Mouse (Mus musculus) activated CD4-positive, CD25-positive, alpha-beta regulatory T cell, adult 4 months (primary cell): ENCODE results near the gene Agtpbp1. TPM values are rescaled to one million over a fixed set of nuclear protein-coding genes. Genes with fewer than 3 reads are reported as not detected.
"Not testable (repeated sequence)": the region's sequence is repeated elsewhere in the genome, so short reads cannot be mapped to it uniquely, and the experiment has no call there.

ENCODE experiments used
- ATAC-seq: one replicate; pipeline ENCODE4 v1.8.0; 2017
- polyA plus RNA-seq, 2 experiments: library from polyadenylated mRNA; unstranded; fragments of 100-300 nt; shearing (Covaris generic); gene quantifications; one replicate each; pipeline ENCODE4 v1.2.1; 2017

Agtpbp1 gene
- polyA plus RNA-seq, 2 experiments from 2014 or later, result 10.1 to 15.6 TPM

DNA sequence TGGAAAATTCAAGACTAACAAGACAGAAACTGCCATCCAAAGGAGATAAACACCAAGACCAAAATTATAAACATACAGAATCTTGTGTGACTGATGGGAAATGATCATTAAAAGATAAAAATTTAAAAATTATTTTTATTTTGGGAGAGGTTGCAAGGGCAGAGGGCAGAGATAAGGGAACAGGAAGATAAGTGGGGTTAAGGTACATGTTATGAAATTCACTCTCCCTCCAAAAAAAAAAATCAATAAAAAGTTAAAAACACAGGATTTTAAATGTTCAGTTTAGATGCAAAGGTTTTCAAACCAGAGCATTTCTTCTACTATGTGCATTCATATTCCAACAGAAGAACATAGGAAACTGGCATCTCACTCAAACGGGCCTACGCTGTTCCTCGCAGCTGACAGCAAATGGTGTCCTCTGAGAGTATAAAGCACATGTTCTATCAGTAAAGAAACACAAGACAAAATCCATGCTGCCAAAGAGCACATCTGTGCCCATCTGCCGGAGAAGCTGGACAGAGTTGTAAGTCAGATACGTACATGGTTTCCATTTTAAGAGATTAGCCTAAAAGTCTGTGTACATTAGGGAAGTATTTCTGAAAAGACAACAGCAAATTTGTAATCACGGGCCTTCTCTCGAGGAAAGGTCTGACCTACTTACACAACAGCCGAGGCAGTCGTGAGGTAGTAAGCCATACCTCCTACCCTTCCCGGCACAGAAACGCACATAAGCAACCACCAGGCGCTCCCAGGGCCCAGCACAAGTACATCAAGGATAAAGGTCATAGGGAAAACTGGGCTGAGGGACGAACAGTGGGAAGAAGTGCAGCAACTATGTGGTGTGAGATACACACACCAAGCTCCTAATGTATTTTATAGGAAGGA, 104.2 kb downstream of the Agtpbp1 start:
- no peak for ATAC-seq

- not testable (repeated sequence) for ATAC-seq
Measured at GRCm38 (mm10) chr13:59477928-59478327, 107.1 kb downstream of the Agtpbp1 start.

- ATAC-seq, result no peak
Measured at GRCm38 (mm10) chr13:59477451-59477850, 107.6 kb downstream of the Agtpbp1 start.

DNA sequence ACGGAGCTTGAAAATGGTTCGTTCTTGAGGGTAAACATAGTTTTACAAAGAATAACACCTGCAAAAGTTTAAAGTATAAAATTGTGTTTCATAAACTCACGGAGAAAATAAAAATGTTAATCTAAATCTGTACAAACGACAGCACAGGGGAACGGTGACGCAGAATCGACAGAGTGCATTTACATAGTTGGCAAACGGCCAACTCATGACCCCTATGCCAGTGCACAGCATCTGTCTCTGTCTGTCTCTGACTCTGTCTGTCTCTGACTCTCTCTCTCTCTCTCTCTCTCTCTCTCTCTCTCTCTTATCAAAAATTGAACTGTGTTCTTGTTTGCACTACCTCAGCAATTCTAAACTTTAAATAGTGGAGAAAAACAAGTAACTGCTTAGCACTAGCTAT, 110.1 kb downstream of the Agtpbp1 start:
- ATAC-seq, result no peak

- no peak for ATAC-seq
Measured at GRCm38 (mm10) chr13:59473341-59473740, 111.7 kb downstream of the Agtpbp1 start.

- no peak for ATAC-seq
Measured at GRCm38 (mm10) chr13:59472222-59472621, 112.8 kb downstream of the Agtpbp1 start.

DNA sequence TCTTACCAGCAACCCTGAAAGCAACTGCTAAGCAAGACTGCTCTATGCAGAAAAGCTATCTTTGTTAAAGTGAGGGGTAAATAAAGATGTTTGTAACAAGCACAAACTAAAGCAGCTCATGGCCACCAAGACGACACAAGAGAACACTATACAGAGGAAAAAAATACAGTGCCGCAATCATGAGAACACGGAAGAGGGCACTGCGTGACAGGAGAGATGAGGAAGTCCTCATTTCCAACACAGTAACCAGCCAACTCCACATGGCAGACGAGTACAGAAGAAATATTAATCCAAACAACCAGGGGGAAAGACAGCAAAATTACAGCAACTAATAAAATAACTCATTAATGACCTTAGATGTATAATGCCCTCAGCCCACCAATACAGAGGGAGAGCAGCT, 115.3 kb downstream of the Agtpbp1 start:
- no peak for ATAC-seq

DNA sequence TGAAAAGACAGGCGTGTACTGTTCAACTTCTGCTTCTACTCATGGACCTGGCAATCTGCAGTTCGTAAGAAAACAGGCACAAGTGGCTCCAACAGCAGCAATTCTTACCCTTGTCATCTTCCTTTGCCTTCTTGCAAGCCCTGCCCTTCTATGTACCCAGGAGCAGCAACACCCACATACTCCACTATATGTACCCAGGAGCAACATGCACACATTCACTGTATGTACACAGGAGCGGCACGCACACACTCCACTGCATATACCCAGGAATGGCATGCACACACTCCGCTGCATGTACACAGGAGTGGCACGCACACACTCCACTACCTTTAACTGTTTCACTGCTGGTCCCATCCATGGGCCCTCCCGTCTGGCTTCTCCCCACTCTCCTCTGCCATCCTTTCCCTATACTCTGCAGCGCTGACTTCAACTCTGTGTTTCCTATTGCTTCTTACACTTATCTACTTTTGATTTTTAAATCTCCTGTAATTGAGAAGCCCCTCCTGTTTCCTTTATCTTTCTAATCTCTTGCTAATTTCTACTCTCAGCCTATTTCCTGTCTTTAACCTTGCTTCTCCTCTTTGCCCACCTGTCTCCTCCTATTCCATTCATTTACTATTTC, 116.7 kb downstream of the Agtpbp1 start:
- ATAC-seq, result no peak

DNA sequence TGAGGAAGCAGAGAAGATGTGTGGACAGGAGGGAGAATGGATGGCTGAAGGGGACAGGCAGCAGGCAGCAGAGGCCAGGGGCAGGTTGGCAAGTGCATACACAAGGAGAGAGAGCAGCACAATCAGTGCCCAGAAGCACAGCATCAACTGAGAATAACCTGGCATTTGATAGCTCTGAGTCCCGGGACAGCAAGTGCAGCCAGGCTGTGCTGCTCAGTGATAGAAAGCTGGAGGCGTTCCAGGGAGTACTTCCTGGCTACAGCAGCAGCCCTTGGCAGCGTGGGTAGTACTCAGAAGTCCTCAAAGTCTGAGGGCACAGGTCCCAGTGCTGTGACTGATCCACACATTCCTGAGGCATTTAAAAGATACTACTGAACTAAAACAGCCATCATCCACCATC, 117.4 kb downstream of the Agtpbp1 start:
- ATAC-seq, result no peak

DNA sequence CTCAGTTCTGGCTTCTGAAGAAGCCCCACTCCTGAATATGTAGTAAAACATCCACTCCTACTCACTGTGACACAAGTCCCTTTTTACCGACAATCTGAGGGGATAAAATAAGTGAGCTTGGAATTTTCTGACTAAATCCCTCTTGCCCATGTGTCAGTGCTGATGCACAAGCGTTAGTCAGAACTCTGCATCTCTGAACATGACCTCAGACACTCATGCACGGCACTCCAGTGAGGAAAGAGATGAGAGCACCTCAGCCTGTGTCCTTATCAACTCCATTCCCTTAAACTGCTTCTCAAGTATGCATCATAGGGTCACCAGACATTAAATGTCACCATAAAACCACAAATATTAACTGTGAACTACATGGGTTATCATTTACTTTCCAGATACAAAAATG, 124.1 kb downstream of the Agtpbp1 start:
- no peak for ATAC-seq

GRCm38 (mm10) chr13:59456203-59456602, 128.8 kb downstream of the Agtpbp1 start:
- ATAC-seq, result peak; percentile 84

DNA sequence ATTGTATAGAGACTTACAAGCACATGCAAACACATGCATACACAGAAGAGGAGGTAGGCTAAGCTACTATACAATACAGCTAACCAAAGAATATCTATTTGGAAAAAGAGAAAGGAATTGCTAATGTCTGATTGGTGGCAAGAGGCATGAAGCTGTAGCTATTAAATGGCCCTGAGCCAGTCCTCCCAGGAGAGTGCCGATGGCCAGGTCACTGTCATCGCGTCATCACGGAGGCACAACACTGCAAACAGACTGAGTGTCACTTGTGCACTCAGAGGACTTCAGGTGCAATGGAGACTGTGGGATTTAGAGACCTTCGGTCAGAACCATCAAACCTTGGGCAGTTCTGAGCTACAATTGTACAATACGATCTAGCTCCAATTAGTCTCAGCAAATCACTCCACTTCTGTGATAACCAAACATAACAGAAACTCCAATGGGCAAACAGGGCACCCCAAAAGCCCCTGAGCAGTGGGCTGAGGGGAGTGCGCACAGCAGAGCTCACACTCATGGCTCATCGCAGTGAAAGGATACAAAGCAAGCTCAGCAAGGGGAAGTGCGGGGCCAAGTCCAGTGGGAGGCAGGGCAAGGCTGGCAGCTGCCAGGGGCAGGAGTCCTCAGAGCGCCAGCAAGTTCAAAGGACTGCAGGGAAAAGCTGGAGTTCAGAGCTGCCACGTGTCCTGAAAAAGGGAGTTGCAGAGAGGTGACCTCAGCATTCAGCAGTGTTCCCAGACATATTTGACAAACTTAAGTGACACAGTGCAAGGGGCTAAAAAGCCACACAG, 130.8 kb downstream of the Agtpbp1 start:
- no peak for ATAC-seq

DNA sequence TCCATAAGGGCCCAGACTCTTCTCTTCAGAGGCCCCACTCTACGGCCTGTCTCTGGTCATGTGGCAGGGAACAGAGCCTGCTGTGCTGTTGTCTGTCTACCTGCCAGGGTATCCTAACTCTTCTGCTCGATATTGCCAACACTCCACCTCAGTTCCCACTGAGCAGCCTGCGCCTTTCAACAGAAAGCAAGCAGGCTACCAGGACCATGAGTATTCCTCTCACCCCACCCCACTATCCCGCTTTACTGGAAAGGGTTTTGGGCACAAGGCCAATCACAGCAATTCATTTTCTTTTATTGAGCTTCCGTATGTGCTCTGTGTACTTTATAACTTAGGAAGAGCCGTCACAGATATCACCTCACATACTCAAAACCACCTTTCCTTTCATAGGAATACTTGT, 131.4 kb downstream of the Agtpbp1 start:
- no peak for ATAC-seq

GRCm38 (mm10) chr13:59453045-59453444, 132.0 kb downstream of the Agtpbp1 start:
- ATAC-seq, result no peak

DNA sequence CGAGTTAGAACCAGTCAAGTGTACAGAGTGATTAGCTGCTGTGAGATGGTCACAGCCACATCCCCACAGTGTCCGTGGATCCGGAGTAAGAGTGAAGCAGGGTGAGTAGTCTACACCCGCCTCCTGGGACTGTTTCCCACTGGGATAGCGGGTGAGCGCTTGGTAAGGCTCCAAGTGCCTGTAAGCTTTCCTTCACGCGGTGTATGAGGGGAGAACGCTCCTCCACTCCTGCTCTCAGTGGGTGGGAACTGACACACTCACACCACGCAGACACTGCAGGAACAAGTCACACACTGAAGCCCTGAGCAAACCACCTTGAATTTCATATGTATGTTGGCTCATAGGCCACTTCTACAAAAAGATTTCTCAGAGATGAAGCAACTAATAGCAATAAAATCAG, 134.2 kb downstream of the Agtpbp1 start:
- ATAC-seq, result no peak

DNA sequence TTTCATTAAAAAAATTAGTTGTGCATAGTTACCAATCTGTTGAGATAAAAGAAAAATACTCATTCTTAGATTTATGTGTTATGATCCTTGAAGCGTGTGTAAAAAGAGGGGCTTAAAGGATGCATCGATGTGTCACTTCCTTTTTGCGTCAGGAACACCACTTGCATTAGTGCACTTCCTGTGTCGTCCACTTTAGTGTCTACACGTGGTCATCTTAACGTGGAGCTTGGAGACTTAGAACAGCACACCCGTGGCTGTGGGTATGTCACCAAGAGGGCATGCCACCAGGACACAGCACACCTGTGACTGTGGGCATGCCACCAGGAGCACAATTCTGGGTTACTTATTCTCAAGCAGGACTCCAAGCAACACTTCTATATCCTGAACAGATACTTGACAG, 137.9 kb downstream of the Agtpbp1 start:
- no peak for ATAC-seq

DNA sequence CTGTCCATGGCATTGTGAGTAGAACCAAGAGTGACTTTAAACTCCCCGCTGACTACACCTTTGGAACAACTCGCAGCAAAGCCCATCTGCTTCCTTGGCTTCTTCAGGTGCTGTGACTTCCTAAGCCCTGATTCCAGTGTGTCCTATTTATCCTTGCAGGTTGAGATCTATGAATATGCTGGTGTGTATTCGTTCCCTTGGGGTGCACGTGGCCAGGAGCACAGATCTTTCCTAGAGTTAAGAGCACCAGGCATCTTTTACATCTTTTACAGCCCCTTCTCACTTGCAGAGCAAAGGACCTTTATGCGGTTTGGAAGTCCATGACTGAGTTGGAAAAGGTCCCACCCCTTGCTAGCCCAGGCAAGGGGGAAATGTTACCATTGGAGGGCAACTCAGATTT, 139.8 kb downstream of the Agtpbp1 start:
- ATAC-seq, result no peak

DNA sequence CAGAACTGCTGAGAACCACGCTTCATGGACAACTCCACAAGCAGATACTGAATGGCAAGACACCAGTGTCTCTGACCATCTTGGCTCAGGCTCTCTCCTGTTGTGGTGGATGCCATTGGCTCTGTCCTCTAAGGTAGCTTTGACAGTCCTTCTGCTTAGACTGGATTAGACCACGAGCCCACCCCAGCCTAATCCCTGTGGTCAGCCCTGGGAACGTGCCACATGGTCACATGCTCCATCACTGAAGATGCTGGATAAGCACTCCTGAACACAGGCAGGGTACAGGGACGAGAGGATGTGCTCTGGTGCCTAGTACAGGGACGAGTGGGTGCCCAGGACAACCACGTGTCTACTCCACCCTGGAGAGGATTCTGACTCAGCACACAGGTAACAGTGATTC, 140.7 kb downstream of the Agtpbp1 start:
- no peak for ATAC-seq

GRCm38 (mm10) chr13:59439683-59440082, 145.3 kb downstream of the Agtpbp1 start:
- no peak for ATAC-seq

DNA sequence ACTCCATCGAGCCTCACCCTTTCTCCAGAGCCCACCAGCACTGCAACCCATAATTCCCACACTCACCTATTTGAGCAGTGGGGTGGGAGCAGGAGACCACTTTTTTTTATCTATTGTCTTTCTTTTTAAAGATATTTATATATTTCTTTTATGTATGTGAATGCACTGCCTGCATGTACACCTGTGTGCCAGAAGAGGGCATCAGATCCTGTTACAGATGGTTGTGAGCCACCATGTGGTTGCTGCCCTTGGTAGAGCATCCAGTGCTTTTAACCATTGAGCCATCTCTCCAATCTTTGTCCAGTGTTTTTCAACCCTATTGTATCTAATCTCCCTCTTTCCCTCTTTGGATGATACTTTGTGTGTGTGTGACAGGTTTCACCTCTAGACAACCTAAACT, 150.5 kb downstream of the Agtpbp1 start:
- no peak for ATAC-seq

GRCm38 (mm10) chr13:59431124-59431864, 153.7 kb downstream of the Agtpbp1 start:
- ATAC-seq, result no peak

GRCm38 (mm10) chr13:59429369-59429768, 155.7 kb downstream of the Agtpbp1 start:
- ATAC-seq, result no peak

- no peak for ATAC-seq
Measured at GRCm38 (mm10) chr13:59423871-59424270, 161.2 kb downstream of the Agtpbp1 start.
